Mouse (Mus musculus) brain, embryonic 14.5 days (tissue): ENCODE measurements around the gene P2rx5. TPM values are rescaled to one million over a fixed set of nuclear protein-coding genes. Genes with fewer than 3 reads are reported as not detected.

Experiments used
- DNase-seq: peaks from one replicate; pipeline ENCODE4 v3.0.0-alpha.2; 2011; ENCODE audit warnings: low read depth
- CTCF ChIP-seq: fragments of 200-500 bp; IDR thresholded peaks from 2 replicates; pipeline ENCODE4 v1.5.1; 2012; ENCODE audit warnings: inconsistent platforms, mild to moderate bottlenecking, moderate library complexity, borderline replicate concordance; ENCODE audit not compliant: insufficient read depth, insufficient read length; ENCODE audit errors: extremely low read depth
- POLR2A ChIP-seq: fragments of 200-500 bp; IDR thresholded peaks from 2 replicates; pipeline ENCODE4 v1.6.1; 2012; ENCODE audit warnings: mild to moderate bottlenecking, inconsistent platforms, borderline replicate concordance; ENCODE audit not compliant: poor library complexity, insufficient read depth, insufficient read length, severe bottlenecking; ENCODE audit errors: extremely low read depth
- polyA plus RNA-seq: library from polyadenylated mRNA; depleted of rRNA; stranded (reverse); fragments of >200 nt; gene quantifications from 2 replicates; pipeline ENCODE4 v1.2.3, GENCODE M21; 2012; rRNA removed

P2rx5 gene
- 0.44 and 0.53 TPM in 2 replicates for polyA plus RNA-seq

DNA sequence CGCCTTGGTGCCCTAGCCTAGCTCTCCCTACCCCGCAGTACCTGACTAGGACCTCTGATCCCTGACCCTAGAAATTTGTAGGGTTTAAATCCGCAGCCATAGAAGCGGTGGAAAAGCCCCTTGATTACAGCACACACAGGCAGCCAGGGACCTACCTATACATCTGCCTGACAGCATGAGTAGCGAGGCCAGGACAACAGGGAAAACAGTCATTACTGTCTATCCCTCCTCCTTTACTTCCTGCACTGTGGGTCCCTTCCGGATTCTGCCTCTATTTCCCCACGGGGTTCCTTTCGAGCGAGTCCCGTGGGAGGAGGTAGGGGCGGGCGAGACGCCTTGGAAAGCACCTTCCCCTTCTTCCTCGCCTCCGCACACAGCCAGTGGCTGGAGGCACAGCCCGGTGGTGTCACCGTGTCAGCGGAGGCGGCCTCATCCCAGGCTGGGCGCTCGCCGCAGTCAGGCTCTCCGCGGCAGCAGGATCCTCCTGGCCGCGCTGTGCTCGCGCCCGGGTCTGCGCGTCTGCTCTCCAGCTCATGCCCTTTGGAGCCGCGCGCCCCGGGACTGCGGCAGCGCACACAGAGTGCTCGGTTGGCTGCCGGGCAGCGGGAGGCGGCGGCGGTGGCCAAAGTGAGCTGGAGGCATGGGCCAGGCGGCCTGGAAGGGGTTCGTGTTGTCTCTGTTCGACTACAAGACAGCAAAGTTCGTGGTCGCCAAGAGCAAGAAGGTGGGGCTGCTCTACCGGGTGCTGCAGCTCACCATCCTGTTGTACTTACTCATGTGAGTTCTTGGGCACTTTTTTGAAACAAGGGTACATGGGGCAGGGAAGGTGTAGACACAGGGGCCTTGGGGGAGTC is at the start of gene P2rx5:
TSS of gene P2rx5 (plus strand) at position 465 of the 854 bp plus-strand sequence.
- TF ChIP-seq CTCF (no peak), POLR2A (no peak)
- peak; percentile 29 for DNase-seq

GRCm38 (mm10) chr11:73111414-73111813 is 48.8 kb upstream of the P2rx5 start:
- no peak for DNase-seq
- TF ChIP-seq POLR2A (no peak), CTCF (no peak)

DNA sequence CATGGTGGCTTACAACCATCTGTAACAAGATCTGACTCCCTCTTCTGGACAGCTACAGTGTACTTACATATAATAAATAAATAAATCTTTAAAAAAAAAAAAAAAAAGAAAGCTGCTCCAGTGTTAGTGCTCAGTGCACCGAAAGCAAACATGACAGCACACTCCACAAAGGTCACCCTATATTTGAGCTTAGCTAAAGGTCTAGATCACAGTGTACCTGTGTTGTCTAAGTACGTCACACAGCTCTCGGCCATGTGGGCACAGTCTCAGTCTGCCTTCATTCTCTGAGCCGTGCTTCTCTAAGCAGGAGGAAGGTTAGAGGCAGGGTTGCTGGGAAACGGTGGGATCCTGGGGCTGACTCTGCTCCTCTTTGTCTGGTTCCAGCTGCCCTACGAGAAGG is 33.7 kb upstream of the P2rx5 start:
- TF ChIP-seq CTCF (no peak), POLR2A (no peak)
- no peak for DNase-seq

GRCm38 (mm10) chr11:73131020-73131419 is 29.2 kb upstream of the P2rx5 start:
- DNase-seq, result peak; percentile 5
- TF ChIP-seq CTCF (peak; percentile 9; the same call in 1 of the 2 replicates), POLR2A (no peak)

DNA sequence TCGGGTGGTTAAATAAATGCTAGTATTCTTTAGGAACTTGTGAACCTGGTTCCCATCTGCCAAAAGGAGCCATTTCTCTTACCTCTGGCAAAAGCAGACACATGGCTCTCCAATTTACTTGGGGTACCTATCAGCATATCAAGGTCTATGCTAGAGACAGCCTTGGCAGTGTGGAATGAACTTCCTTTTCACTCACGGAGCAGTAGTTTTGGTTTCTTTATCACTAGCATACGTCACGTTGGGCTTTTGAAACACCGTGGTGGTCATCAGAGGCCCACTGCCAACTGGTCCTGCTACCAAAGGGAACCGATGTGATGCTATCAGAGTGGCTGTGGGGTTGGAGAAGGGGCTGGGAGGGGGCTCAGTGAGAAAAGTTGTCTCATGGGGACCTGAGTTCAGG is 27.2 kb upstream of the P2rx5 start:
- no peak for DNase-seq
- TF ChIP-seq POLR2A (no peak), CTCF (no peak)

DNA sequence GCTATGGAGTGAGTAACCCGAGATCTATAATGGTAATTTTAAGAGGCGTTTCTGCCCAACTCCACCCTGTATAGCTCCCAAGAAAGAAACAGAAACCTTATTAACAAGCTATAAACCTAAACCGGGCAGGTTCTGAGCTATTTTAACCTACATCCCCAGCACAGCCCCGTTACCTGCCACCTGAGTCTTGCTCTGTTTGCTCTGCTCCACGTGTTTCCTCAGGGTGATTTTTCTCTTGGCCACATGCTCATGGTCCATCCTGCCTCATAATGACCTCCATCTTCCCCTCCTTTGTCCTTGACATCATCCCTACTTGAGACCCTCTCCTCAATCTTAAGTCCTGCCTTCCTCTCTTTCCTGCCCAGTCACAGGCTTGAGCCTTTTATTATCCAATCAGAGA is 26.0 kb upstream of the P2rx5 start:
- no peak for TF ChIP-seq CTCF
- no peak for TF ChIP-seq POLR2A
- DNase-seq, result no peak

DNA sequence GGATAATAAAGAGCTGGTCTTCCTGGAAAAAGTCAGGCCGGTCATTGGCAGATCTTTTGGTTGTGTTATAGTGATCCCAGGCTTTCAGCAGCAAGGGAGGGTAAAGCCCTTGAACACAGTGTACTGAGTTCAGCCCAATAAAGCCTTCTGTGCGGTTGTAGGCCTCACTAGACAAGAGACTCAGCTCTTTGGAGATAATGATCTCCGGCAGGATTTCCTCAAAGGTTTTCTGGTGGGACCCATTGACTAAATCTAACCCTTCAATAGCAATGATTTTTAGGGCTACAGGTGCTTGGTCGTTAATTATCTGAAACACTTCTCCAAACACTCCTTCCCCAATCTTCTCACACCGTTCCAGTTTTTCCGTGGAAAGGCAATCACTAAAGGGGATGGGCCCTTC is 23.6 kb upstream of the P2rx5 start:
- DNase-seq, result no peak
- TF ChIP-seq CTCF (no peak), POLR2A (no peak)

- TF ChIP-seq CTCF, result no peak
- peak; percentile 29 for DNase-seq
Measured at GRCm38 (mm10) chr11:73137116-73137515, 23.1 kb upstream of the P2rx5 start.

- TF ChIP-seq POLR2A (peak; percentile 45; the same call in 1 of the 2 replicates), CTCF (peak; percentile 98)
- DNase-seq, result peak; percentile 95
Measured at GRCm38 (mm10) chr11:73137591-73138501, 22.4 kb upstream of the P2rx5 start, which contains the start of gene Haspin. TSS of gene Haspin (minus strand) at chr11:73138294.

GRCm38 (mm10) chr11:73144261-73144681 is 15.9 kb upstream of the P2rx5 start:
- DNase-seq, result no peak
- TF ChIP-seq POLR2A (no peak), CTCF (no peak)

- DNase-seq, result no peak
- TF ChIP-seq POLR2A (no peak), CTCF (no peak)
Measured at GRCm38 (mm10) chr11:73146026-73146974, 13.9 kb upstream of the P2rx5 start.

DNA sequence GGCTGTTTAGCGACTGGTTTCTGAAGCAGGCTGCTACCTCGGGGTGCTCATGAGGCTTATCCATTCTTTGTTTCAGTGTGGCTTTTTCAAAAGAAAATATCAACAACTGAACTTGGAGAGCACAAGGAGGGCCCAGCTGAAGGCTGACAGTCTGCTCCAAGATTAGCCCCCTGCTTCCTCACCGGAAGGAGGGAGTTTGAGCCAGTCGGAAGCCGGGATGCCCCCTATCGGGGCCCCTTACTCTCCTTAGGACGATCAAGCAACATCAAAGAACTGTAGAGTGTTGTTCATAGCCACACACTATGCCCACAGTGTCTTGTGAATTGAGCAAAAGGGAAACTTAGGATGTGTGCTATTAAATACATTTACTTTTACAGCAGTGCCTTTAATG is 13.3 kb upstream of the P2rx5 start:
- no peak for DNase-seq
- TF ChIP-seq CTCF (no peak), POLR2A (no peak)
